Mouse (Mus musculus): ENCODE data around the gene Srp54b.
"Not testable (repeated sequence)": the region's sequence is repeated elsewhere in the genome, so short reads cannot be mapped to it uniquely, and the experiment has no call there.

The Srp54b gene

DNA sequence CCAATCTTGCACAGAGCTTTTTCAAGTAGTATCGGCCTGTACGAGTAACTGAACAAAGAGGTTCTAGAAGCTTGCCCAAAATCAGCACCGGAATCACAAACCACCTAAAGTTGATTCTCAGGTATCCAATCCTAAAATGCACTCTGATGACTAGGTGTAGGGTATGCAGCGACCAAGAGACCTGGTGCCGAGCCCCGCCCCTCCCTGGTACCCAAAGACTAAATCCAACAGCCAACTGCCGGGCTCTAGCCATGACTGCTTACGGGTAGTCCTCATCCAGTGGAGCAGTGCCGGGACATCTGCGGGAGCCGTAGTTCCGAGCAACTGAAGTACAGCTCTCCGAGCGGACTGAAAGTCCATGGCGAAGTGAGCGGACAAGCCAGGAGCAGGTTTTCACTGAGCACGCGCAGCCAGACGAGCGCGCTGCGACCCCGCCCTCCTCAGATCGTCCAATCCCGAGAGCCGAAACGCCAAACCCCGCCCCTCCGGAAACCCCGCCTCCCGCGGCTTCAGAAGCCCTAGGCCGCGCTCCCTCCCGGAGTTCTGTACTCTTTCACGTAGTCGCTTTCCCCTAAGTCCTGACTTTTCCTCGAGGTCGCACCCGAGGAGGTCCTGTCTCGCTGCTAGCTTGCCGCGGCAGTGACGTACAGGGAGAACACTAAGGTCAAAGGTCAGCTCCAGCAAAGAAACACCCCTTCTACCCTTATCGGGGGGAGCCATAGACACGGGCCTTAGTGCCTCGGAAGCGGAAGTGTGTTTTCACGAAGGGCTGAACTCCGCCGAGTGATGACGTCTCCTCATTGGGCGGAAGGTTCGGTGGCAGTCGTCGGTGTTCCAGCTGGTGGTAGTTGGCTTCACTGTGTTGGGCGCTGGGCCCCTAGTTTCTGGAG, at the start of gene Srp54b:
Srp54b (plus strand) TSS at position 546 of the 890 bp plus-strand sequence.
- DNase-seq (ENCODE audit: inconsistent ontology term): not testable (repeated sequence)

DNA sequence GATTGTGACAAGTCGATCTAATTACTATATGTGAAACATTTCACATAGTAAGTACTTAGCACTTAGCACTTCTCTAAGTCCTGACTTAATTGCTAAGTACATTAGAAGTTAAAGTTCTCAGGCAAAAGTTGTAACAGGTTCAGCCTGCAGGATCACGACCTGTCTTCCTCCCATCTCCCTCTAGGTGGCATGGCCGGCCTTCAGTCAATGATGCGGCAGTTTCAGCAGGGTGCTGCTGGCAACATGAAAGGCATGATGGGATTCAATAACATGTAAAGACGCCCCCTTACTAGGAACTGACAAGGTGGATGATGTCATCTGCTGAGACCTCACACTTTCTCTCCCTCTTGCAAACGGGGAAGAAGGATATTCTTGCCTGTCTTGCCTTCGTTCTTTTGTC, 42.3 kb upstream of the Srp54b start:
- DNase-seq (ENCODE audit: inconsistent ontology term): not testable (repeated sequence)

DNA sequence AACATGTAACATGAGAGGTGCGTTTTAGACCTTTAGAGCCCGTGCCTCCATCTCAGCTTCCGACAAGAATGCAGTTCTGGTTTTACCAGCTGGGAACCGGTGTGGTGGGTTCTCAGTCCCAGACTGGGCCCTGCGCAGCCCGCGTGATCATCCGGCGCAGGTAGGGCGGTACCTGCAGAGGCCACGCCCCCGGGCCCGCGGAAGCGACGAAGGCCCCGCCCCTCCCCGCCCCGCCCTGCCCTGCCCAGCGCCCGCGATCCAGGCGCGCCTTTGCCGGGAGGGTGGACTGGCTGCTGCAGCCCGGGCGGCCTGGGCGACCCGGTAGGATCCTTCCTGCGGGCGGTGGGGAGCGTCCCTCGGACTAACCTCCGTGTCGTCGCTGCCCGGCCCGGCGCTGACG, 30.7 kb upstream of the Srp54b start, which contains the start of gene Fam177a:
Fam177a (plus strand) TSS at position 228 of the 400 bp plus-strand sequence.
- not testable (repeated sequence) for DNase-seq (ENCODE audit: inconsistent ontology term)

DNA sequence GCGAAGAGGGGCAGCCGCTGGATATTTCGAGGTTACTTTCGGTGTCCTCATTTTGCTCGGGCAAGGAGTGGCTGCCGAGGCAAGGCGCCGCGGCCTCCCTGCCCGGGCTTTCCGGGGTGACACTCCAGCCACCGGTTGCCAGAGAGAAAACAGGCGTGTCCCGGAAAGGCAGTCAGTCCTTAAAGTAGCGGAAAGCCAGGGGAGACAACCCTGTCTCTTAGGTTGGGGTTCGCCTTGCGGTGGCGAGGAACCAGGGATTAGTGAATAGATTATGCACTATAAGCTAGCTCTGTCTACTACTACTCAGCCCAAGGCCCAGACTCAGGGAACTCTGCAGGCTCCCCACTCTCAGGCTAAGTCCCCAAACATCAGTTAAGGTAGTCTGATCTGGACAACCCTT, 30.2 kb upstream of the Srp54b start:
- not testable (repeated sequence) for DNase-seq (ENCODE audit: inconsistent ontology term)

DNA sequence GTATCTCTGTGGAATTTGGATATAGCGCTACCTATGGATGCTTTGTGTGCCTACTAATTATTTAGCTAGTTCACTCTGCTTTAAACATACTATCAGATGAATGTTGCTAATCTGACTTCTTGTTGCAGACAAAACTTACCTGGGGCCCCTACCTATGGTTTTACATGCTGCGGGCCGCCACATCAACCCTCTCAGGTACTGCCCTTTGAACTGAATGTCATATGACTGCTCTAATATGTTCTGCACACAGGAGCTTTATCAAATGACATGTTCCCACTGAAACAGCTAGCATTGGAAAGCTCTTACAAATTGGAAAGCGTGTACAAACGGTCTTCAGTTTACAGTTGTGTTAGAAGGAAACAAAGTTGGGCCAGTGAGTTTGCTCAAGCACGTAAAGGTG, 19.4 kb upstream of the Srp54b start:
- not testable (repeated sequence) for DNase-seq (ENCODE audit: inconsistent ontology term)

DNA sequence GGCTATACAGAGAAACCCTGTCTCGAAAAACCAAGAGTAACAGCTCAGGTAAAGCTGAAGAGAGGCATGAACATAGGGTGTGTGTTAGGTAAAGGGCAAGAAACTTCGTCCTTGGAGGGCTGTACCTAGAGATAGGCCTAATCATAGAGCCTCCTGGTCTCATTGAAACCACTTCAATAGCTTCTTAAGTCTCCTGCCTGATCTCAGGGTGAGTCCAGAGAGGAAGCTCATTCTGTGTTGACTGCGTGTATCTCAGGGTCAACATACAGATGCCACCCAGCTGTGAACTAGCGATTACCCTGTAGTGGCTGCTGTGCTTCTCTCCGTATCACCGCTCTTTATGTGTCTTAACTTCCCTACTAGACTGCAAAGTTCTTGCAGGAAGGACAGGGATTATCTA, 17.0 kb upstream of the Srp54b start:
- not testable (repeated sequence) for DNase-seq (ENCODE audit: inconsistent ontology term)

DNA sequence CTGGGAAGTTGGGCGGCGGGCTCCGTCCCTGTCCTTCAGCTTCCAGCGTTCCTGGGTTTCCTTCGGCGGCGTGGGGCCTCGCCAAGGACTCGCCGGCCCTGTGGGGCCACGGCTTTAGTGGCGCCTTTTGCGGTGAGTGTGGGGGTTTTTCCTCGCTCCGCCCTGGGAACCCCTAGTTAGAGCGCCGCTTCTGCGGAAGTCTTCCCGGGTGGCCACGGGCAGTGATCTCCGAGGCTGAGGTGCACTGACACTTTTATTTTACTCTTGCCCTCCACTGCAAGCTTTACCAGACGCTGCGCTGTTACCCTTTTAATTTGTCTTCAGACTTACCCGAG, 512 bp downstream of the Srp54b start:
- DNase-seq (ENCODE audit: inconsistent ontology term): not testable (repeated sequence)

DNA sequence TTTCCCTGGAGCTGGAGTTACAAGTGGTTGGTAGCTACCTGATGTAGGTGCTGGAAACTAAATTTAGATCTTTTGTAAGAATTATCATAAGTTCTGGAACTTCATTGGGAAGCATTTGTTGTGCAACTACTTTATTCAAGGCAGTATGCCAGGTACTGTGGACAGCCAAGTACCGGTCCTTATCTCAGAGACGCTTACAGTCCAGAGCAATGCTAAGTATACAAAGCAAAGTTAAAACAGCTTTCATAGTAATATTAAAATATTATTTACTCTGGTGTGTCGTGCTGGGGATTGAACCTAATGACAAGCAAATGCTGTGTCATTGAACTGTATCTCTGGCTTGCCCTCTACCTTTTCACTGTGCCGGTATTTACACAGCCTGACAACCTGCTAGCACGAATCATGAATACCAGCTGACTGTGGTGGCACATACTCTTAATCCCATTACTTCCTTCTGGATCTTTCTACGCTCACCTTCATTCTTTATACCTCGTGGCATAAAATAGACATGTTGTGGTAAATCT, 12.2 kb downstream of the Srp54b start:
- DNase-seq (ENCODE audit: inconsistent ontology term): not testable (repeated sequence)

DNA sequence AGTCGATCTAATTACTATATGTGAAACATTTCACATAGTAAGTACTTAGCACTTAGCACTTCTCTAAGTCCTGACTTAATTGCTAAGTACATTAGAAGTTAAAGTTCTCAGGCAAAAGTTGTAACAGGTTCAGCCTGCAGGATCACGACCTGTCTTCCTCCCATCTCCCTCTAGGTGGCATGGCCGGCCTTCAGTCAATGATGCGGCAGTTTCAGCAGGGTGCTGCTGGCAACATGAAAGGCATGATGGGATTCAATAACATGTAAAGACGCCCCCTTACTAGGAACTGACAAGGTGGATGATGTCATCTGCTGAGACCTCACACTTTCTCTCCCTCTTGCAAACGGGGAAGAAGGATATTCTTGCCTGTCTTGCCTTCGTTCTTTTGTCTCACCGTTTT, 32.8 kb downstream of the Srp54b start:
- not testable (repeated sequence) for DNase-seq (ENCODE audit: inconsistent ontology term)

DNA sequence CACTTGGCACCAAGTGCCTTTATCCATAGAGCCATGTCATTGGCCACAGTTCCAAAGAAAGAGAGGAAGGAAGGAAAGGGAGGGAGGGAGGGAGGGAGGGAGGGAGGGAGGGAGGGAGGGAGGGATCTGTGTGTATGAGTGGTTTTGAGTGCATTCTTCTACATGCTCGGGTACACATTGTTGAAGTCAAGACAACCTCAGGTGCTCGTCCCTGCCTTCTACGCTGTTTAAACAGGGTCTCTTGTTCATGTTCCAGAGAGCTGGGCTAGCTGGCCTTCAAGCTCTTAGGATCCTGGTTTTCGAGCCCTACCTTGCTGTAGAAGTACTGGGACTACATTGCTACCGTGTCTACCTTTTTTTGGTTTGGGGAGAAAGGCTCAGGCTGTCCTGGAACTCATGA, 34.2 kb downstream of the Srp54b start:
- DNase-seq (ENCODE audit: inconsistent ontology term): not testable (repeated sequence)

DNA sequence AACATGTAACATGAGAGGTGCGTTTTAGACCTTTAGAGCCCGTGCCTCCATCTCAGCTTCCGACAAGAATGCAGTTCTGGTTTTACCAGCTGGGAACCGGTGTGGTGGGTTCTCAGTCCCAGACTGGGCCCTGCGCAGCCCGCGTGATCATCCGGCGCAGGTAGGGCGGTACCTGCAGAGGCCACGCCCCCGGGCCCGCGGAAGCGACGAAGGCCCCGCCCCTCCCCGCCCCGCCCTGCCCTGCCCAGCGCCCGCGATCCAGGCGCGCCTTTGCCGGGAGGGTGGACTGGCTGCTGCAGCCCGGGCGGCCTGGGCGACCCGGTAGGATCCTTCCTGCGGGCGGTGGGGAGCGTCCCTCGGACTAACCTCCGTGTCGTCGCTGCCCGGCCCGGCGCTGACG, 44.4 kb downstream of the Srp54b start, which contains the start of gene 1700047I17Rik2:
1700047I17Rik2 (plus strand) TSS at position 287 of the 400 bp plus-strand sequence.
- not testable (repeated sequence) for DNase-seq (ENCODE audit: inconsistent ontology term)

DNA sequence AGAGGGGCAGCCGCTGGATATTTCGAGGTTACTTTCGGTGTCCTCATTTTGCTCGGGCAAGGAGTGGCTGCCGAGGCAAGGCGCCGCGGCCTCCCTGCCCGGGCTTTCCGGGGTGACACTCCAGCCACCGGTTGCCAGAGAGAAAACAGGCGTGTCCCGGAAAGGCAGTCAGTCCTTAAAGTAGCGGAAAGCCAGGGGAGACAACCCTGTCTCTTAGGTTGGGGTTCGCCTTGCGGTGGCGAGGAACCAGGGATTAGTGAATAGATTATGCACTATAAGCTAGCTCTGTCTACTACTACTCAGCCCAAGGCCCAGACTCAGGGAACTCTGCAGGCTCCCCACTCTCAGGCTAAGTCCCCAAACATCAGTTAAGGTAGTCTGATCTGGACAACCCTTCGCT, 44.9 kb downstream of the Srp54b start:
- not testable (repeated sequence) for DNase-seq (ENCODE audit: inconsistent ontology term)

DNA sequence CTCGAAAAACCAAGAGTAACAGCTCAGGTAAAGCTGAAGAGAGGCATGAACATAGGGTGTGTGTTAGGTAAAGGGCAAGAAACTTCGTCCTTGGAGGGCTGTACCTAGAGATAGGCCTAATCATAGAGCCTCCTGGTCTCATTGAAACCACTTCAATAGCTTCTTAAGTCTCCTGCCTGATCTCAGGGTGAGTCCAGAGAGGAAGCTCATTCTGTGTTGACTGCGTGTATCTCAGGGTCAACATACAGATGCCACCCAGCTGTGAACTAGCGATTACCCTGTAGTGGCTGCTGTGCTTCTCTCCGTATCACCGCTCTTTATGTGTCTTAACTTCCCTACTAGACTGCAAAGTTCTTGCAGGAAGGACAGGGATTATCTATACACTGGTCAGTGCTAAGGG, 58.0 kb downstream of the Srp54b start:
- DNase-seq (ENCODE audit: inconsistent ontology term): not testable (repeated sequence)

DNA sequence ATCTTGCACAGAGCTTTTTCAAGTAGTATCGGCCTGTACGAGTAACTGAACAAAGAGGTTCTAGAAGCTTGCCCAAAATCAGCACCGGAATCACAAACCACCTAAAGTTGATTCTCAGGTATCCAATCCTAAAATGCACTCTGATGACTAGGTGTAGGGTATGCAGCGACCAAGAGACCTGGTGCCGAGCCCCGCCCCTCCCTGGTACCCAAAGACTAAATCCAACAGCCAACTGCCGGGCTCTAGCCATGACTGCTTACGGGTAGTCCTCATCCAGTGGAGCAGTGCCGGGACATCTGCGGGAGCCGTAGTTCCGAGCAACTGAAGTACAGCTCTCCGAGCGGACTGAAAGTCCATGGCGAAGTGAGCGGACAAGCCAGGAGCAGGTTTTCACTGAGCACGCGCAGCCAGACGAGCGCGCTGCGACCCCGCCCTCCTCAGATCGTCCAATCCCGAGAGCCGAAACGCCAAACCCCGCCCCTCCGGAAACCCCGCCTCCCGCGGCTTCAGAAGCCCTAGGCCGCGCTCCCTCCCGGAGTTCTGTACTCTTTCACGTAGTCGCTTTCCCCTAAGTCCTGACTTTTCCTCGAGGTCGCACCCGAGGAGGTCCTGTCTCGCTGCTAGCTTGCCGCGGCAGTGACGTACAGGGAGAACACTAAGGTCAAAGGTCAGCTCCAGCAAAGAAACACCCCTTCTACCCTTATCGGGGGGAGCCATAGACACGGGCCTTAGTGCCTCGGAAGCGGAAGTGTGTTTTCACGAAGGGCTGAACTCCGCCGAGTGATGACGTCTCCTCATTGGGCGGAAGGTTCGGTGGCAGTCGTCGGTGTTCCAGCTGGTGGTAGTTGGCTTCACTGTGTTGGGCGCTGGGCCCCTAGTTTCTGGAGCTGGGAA, 75.0 kb downstream of the Srp54b start, which contains the start of gene Srp54c:
Srp54c (plus strand) TSS at position 543 of the 894 bp plus-strand sequence.
- DNase-seq (ENCODE audit: inconsistent ontology term): not testable (repeated sequence)

DNA sequence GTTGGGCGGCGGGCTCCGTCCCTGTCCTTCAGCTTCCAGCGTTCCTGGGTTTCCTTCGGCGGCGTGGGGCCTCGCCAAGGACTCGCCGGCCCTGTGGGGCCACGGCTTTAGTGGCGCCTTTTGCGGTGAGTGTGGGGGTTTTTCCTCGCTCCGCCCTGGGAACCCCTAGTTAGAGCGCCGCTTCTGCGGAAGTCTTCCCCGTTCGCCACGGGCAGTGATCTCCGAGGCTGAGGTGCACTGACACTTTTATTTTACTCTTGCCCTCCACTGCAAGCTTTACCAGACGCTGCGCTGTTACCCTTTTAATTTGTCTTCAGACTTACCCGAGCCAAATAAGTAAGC, 75.6 kb downstream of the Srp54b start:
- DNase-seq (ENCODE audit: inconsistent ontology term): not testable (repeated sequence)

All from Muller cell, postnatal 12 days (primary cell).